Mouse (Mus musculus) CD4-positive helper T cell, adult 2 months (primary cell): Measurements from ENCODE around the gene Ccsap.

ENCODE experiments used
- DNase-seq: peaks from one replicate; pipeline ENCODE4 v3.0.0-alpha.2; 2012; ENCODE audit warnings: low read depth, missing footprints, low spot score

The Ccsap gene

GRCm38 (mm10) chr8:123805718-123806373 is 54.2 kb downstream of the Ccsap start, which contains the start of gene Rab4a:
Rab4a (plus strand) TSS chr8:123805985.
- peak; percentile 73 for DNase-seq

GRCm38 (mm10) chr8:123805209-123805717 is 54.7 kb downstream of the Ccsap start:
- DNase-seq, result no peak

DNA sequence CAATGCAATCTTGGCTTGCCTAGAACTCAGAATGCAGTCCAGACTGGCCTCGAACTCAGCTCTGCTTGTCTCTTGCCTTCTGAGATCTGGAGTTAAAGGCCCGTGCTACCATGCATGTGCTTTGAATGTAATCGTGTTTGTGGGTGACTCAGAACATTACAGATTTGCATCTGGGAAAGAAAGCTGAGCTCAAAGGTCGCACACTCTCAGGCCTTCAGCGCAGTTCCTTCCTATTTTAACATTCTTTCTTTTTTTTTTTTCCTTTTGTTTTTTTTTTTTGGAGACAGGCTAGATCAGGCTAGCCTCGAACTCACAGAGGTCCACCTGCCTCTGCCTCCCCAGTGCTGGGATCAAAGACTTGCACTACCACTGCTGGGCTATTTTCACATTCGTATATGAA is 55.4 kb downstream of the Ccsap start:
- peak; percentile 33 for DNase-seq

GRCm38 (mm10) chr8:123803639-123804038 is 56.4 kb downstream of the Ccsap start:
- DNase-seq, result no peak

DNA sequence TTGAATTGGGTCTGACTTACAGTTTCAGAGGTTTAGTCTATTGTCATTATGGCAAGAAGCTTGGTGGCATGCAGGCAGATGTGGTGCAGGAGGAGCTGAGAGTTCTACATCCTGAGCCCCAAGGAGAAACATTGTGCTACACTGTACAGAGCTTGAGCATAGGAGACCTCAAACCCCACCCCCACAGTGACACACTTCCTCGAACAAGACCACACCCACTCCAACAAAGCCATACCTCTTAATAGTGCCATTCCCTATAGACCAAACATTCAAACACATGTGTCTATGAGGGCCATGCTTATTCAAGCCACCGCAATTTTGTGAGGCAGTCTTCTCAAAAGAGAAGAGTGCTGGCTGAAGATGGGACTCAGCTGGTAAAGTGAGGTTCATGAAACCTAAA is 58.5 kb downstream of the Ccsap start:
- DNase-seq, result no peak

- DNase-seq, result no peak
Measured at GRCm38 (mm10) chr8:123800867-123801266, 59.1 kb downstream of the Ccsap start.

- no peak for DNase-seq
Measured at GRCm38 (mm10) chr8:123799885-123800284, 60.1 kb downstream of the Ccsap start.

DNA sequence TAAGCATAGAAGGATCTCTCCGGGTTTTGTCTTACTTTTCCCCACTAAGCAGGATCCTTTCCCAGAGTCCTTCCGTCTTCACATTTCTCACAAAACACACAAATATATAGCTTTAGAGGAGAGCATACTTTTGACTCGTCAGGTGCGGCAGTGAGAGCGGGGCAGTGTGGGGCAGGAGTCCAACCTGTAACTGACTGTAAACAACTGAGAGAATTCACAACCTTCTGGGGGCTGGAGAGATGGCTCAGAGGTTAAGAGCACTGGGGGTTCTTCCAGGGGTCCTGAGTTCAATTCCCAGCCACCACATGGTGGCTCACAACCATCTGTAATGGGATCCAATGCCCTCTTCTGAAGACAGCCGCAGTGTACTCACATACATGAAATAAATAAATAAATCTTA is 60.6 kb downstream of the Ccsap start:
- DNase-seq, result no peak

GRCm38 (mm10) chr8:123797928-123798327 is 62.1 kb downstream of the Ccsap start:
- peak; percentile 78 for DNase-seq

GRCm38 (mm10) chr8:123796758-123797157 is 63.3 kb downstream of the Ccsap start:
- peak; percentile 68 for DNase-seq

DNA sequence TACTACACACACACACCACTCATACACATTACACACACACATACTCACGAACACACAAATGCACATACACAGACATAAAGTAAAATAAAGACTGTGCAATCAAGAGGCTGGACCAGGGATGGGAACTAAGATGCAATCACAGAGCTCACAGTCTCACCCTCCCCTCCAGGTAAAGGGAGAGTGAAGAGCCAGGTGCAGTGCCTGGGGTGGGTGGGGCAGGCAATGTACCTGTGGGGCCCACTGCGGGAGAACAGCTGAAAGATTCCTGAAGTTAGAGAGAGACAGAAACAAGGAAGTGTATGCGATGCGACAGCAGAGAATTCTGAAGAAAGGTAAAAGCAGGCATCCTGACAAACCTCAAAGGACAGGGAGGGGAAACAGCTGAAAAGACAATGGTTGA is 65.2 kb downstream of the Ccsap start:
- no peak for DNase-seq

- DNase-seq, result no peak
Measured at GRCm38 (mm10) chr8:123793900-123794299, 66.1 kb downstream of the Ccsap start.

DNA sequence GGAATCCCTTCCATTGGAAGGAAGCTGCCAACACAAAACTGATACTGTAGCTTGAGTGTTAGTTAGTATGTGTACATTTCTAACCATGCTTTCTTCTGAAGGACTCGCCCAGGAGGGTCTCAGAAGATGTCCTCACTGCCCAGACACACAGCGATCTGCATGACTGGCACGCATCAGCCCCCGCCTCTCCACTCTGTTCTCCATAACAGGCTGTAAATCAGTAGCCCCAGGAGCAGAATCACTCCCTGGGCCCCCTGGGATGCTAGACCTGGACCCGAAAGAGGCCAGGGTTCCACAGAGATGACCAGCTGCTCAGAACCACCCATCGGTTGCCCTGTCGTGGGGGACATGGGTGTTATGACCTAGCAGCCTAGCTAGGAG is 68.2 kb downstream of the Ccsap start:
- DNase-seq, result no peak

DNA sequence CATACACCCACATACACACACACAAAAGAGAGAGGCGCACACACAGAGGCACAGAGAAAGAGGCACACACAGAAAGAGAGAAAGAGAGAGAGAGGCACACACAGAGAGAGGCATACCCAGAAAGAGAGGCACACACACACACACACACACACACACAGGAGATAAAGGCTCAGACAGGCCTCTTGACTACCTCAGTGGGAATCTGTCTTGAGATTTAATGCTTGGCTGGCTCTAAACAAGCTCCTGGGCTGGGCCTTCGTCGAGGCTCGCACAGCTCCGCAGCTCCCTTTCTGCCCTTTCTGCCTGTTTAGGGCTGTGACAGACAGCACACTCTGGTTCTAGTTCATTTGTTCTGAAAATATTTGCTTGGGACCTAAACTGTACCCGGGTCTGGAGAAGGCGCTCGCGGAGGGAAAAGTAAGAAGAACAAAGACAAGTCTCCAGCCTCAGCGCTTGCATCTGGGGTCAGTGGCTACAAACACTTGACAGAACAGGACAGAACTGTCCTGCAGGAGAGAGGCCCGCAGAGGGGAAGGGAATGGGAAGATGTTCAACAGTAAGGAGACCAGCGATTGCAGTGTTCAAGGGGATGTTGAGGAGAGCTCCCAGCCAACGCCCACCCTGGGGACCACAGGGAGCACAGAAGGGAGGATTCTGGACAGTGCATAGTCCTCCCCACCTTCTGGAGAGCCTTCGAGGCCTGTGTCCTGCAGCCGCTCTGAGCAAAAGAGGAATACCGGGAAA is 68.7 kb downstream of the Ccsap start:
- no peak for DNase-seq
